9 mouse cellular contexts compared by ENCODE assay signal in genomic region chr3:52030114-52030513, GRCm38 (mm10).
DNase-seq lines count a peak whose midpoint lies in the region; ATAC-seq and TF ChIP-seq lines count a peak whose summit lies in the region.
"Had no signal": no experiment of that assay in that cellular context is flagged by ENCODE, and none has a peak within 500 bp of the region (broad histone marks: within the 10 kb centered on the region; RNA-seq: fewer than 3 reads in every experiment).

No protein-coding gene starts in this region.

- no peaks in the 10 kb centered on the region for H3K27me3 ChIP-seq in forebrain, postnatal 0 days (ENCODE audit: insufficient read depth, low read length)
- no peaks in the 10 kb centered on the region for H3K27me3 ChIP-seq in forebrain, embryonic 14.5 days (replicated peaks; ENCODE audit: control insufficient read depth, insufficient read depth, low read length)

- TF ChIP-seq CTCF in forebrain, postnatal 0 days (IDR thresholded peaks at IDR 0.05; ENCODE audit: low read depth) = peak; percentile 28; the same call in 1 of the 2 replicates
- 0 out of 2 replicates have a peak, but pooled peaks have one; percentile 7 for TF ChIP-seq CTCF in lung, adult 2 months (IDR thresholded peaks at IDR 0.05; ENCODE audit: insufficient read depth, low read length)

- no peak overlapping the region for H3K4me3 ChIP-seq in forebrain, postnatal 0 days (ENCODE audit: low read depth, low read length)
- H3K4me3 ChIP-seq in forebrain, embryonic 14.5 days (ENCODE audit: low read depth, low read length) = no peak overlapping the region
- H3K4me3 ChIP-seq in lung, adult 2 months (replicated peaks; ENCODE audit: extremely low read depth, low read depth, low read length) = peak overlapping the region; percentile 60

- H3K4me1 ChIP-seq in forebrain, postnatal 0 days (ENCODE audit: insufficient read depth) = no peaks in the 10 kb centered on the region
- no peaks in the 10 kb centered on the region for H3K4me1 ChIP-seq in forebrain, embryonic 14.5 days (ENCODE audit: control insufficient read depth, insufficient read depth, low read length)
- H3K4me1 ChIP-seq in lung, adult 2 months (ENCODE audit: control insufficient read depth, insufficient read depth, low read length) = peaks cover 1% of the 10 kb centered on the region; the same call in 1 of the 2 replicates

- 0 out of 2 replicates have a peak overlapping the region, but pooled peaks have one; percentile 19 for H3K4me2 ChIP-seq in forebrain, postnatal 0 days (ENCODE audit: low read depth)
- H3K4me2 ChIP-seq in forebrain, embryonic 14.5 days (ENCODE audit: low read length) = no peak overlapping the region

- WGBS in forebrain, postnatal 0 days = 78% methylated on average over 10 of the region's 10 CpGs
- WGBS in forebrain, embryonic 14.5 days = 87% methylated on average over 10 of the region's 10 CpGs
- WGBS in lung, adult 2 months = 28% methylated on average over 10 of the region's 10 CpGs

- DNase-seq in forebrain, postnatal 0 days = no peak
- no peak for DNase-seq in forebrain, embryonic 14.5 days (ENCODE audit: low spot score)
- DNase-seq in thymus, postnatal 14 days = peak; percentile 43
- no peak for DNase-seq in thymus, adult 18-20 months
- DNase-seq in lung, adult 2 months = no peak
- DNase-seq in thymus, postnatal 4 days = peak; percentile 39
- DNase-seq in cerebellum, adult 9-11 months = no peak
- no peak for DNase-seq in right cerebral cortex, postnatal 4 days
- DNase-seq: cerebellum, adult 9-10 months had no signal

- no peaks in the 10 kb centered on the region for H3K36me3 ChIP-seq in forebrain, postnatal 0 days (ENCODE audit: insufficient read depth)
- no peaks in the 10 kb centered on the region for H3K36me3 ChIP-seq in forebrain, embryonic 14.5 days (ENCODE audit: control insufficient read depth, insufficient read depth, low read length)

- no peaks in the 10 kb centered on the region for H3K9me3 ChIP-seq in forebrain, postnatal 0 days (ENCODE audit: low read length)
- H3K9me3 ChIP-seq in forebrain, embryonic 14.5 days (replicated peaks; ENCODE audit: control insufficient read depth, low read length) = no peaks in the 10 kb centered on the region

- no peak overlapping the region for H3K9ac ChIP-seq in forebrain, postnatal 0 days
- no peak overlapping the region for H3K9ac ChIP-seq in forebrain, embryonic 14.5 days (ENCODE audit: low read length)

- H3K27ac ChIP-seq in forebrain, postnatal 0 days (ENCODE audit: low read depth, low read length) = 0 out of 2 replicates have a peak overlapping the region, but pooled peaks have one; percentile 9
- no peak overlapping the region for H3K27ac ChIP-seq in forebrain, embryonic 14.5 days (ENCODE audit: low read depth, low read length)

- TF ChIP-seq POLR2A in lung, adult 2 months (IDR thresholded peaks at IDR 0.05; ENCODE audit: borderline replicate concordance, extremely low read depth, low read depth, low read length) = no peak

- ATAC-seq in forebrain, postnatal 0 days = peak; percentile 38
- no peak for ATAC-seq in forebrain, embryonic 14.5 days

Comparison
In these comparisons a context has a peak if more than half of its experiments do, and no peak if none do; other contexts are left out.
1. DNase-seq: peak in thymus, postnatal 14 days (single experiment) and thymus, postnatal 4 days (single experiment); none in forebrain, postnatal 0 days (single experiment), forebrain, embryonic 14.5 days (single experiment), thymus, adult 18-20 months (0 of 2), lung, adult 2 months (single experiment), cerebellum, adult 9-11 months (single experiment) and right cerebral cortex, postnatal 4 days (single experiment).